Mouse (Mus musculus): ENCODE results near the gene Prl2c3.
"Not testable (repeated sequence)": the region's sequence is repeated elsewhere in the genome, so short reads cannot be mapped to it uniquely, and the experiment has no call there.

- TF ChIP-seq CTCF, POLR2A (IDR thresholded peaks at IDR 0.05; ENCODE audit: insufficient read depth, low read depth, low read length): not testable (repeated sequence)
These were observed 9.1 kb upstream of the Prl2c3 start for GRCm38 (mm10) chr13:12808793-12809512.

Data from olfactory bulb, adult 2 months (tissue).